Mouse (Mus musculus): ENCODE measurements around the gene Gpr149. TPM values are rescaled to one million over a fixed set of nuclear protein-coding genes. Genes with fewer than 3 reads are reported as not detected.

Gene Gpr149
- under 1 TPM in 1 of 2 experiments, not detected in 1; 0.07 TPM for total RNA-seq (2021)
- long read RNA-seq, experiment 1, result 0 reads
- long read RNA-seq, experiment 2, result 0 reads

- DNase-seq, result no peak
Measured at GRCm38 (mm10) chr3:62604973-62605372, at the start of gene Gpr149. TSS of gene Gpr149 (minus strand) at chr3:62605140.

- no peak for DNase-seq
Measured at GRCm38 (mm10) chr3:62650551-62650950, 45.6 kb upstream of the Gpr149 start.

- no peak for DNase-seq
Measured at GRCm38 (mm10) chr3:62610861-62611260, 5.9 kb upstream of the Gpr149 start.

- no peak for DNase-seq
Measured at GRCm38 (mm10) chr3:62605931-62606330, 991 bp upstream of the Gpr149 start.

- no peak for DNase-seq
Measured at GRCm38 (mm10) chr3:62604047-62604391, 921 bp downstream of the Gpr149 start.

- peak; percentile 5 for DNase-seq
Measured at GRCm38 (mm10) chr3:62603231-62604046, 1.5 kb downstream of the Gpr149 start.

- no peak for DNase-seq
Measured at GRCm38 (mm10) chr3:62602466-62602865, 2.5 kb downstream of the Gpr149 start.

- peak; percentile 25 for DNase-seq
Measured at GRCm38 (mm10) chr3:62594842-62595241, 10.1 kb downstream of the Gpr149 start.

- DNase-seq, result no peak
Measured at GRCm38 (mm10) chr3:62585072-62585471, 19.9 kb downstream of the Gpr149 start.

- no peak for DNase-seq
Measured at GRCm38 (mm10) chr3:62527593-62527992, 77.3 kb downstream of the Gpr149 start.

- no peak for DNase-seq
Measured at GRCm38 (mm10) chr3:62527160-62527559, 77.8 kb downstream of the Gpr149 start.

GRCm38 (mm10) chr3:62507206-62507647 lies 97.7 kb downstream of the Gpr149 start:
- no peak for DNase-seq

- peak; percentile 97 for DNase-seq
Measured at GRCm38 (mm10) chr3:62506488-62507205, 98.3 kb downstream of the Gpr149 start, which contains the start of gene Dhx36. TSS of gene Dhx36 (minus strand) at chr3:62507004.

- no peak for DNase-seq
Measured at GRCm38 (mm10) chr3:62505166-62505900, 99.6 kb downstream of the Gpr149 start.

GRCm38 (mm10) chr3:62499327-62499726 lies 105.6 kb downstream of the Gpr149 start:
- no peak for DNase-seq

GRCm38 (mm10) chr3:62492568-62492967 lies 112.4 kb downstream of the Gpr149 start:
- DNase-seq, result no peak

- DNase-seq, result no peak
Measured at GRCm38 (mm10) chr3:62484340-62484739, 120.6 kb downstream of the Gpr149 start.

Other genes with a start within 250 kb of the Gpr149 start
- gene Dhx36, start 98.1 kb downstream of the Gpr149 start, total RNA-seq (2021), result 10 to 100 TPM; 16.6 to 22.7 TPM